Mouse (Mus musculus) hindbrain, postnatal 0 days (tissue): ENCODE measurements around the gene Brsk1. TPM values are rescaled to one million over a fixed set of nuclear protein-coding genes. Genes with fewer than 3 reads are reported as not detected.

Experiments
- ATAC-seq: fragments of 200-750 bp; cut with Nextera tagmentation; 2 replicates; pipeline ENCODE4 v1.8.0; 2017; ENCODE audit warnings: mild to moderate bottlenecking, moderate TSS enrichment, moderate library complexity
- DNase-seq: peaks from one replicate; pipeline ENCODE4 v3.0.0-alpha.2; 2015; ENCODE audit warnings: low spot score
- H3K27ac ChIP-seq: fragments of 300-500 bp; sonication (generic); 2 replicates; pipeline ENCODE4 v1.5.1; 2014; ENCODE audit warnings: mild to moderate bottlenecking
- H3K27me3 ChIP-seq: fragments of 300-500 bp; sonication (generic); 2 replicates; pipeline ENCODE4 v1.6.1; 2014; ENCODE audit warnings: low read length, mixed read lengths; ENCODE audit not compliant: insufficient read depth
- H3K36me3 ChIP-seq: fragments of 300-500 bp; sonication (generic); 2 replicates; pipeline ENCODE4 v1.6.1; 2014; ENCODE audit warnings: low read length, mixed read lengths; ENCODE audit not compliant: insufficient read depth
- H3K4me1 ChIP-seq: fragments of 300-500 bp; sonication (generic); 2 replicates; pipeline ENCODE4 v1.6.1; 2014; ENCODE audit warnings: antibody characterized with exemption, low read length, mixed read lengths; ENCODE audit not compliant: insufficient read depth
- H3K4me2 ChIP-seq: fragments of 300-500 bp; sonication (generic); 2 replicates; pipeline ENCODE4 v1.6.1; 2014; ENCODE audit warnings: low read depth, mild to moderate bottlenecking, low read length, moderate library complexity, mixed read lengths
- H3K4me3 ChIP-seq: fragments of 300-500 bp; sonication (generic); 2 replicates; pipeline ENCODE4 v1.5.1; 2014; ENCODE audit warnings: low read length
- H3K9ac ChIP-seq: fragments of 300-500 bp; sonication (generic); replicated peaks from 2 replicates; pipeline ENCODE4 v1.6.1; 2014; ENCODE audit warnings: mild to moderate bottlenecking, low read length, moderate library complexity, mixed read lengths
- H3K9me3 ChIP-seq: fragments of 300-500 bp; sonication (generic); 2 replicates; pipeline ENCODE4 v1.6.1; 2016; ENCODE audit warnings: low read length, mixed read lengths
- CTCF ChIP-seq: IDR thresholded peaks from 2 replicates; pipeline ENCODE4 v1.5.1; 2016; ENCODE audit warnings: antibody characterized with exemption, control low read depth, low read depth
- WGBS: fragments of 180-500 bp; shearing (Covaris S2); extraction: QIAGEN DNeasy Blood & Tissue Kit; methylation state at CpG from one replicate; pipeline ENCODE4 v1.1.7; 2014; 5-methylcytosine and 5-hydroxymethylcytosine counted together
- polyA plus RNA-seq: library from polyadenylated mRNA; unstranded; fragments of >200 nt; fragmentation: Nextera tagmentation; extraction: Ambion mirVana; gene quantifications from 2 replicates; pipeline ENCODE4 v1.2.1, GENCODE M21; 2015
- total RNA-seq: library from RNA; depleted of rRNA; stranded (reverse); fragments of >200 nt; gene quantifications from 2 replicates; pipeline ENCODE4 v1.2.3, GENCODE M21; 2014

Gene Brsk1
- total and polyA plus RNA-seq, 2 experiments from 2014 or later, result 7.1 to 195 TPM

GRCm38 (mm10) chr7:4656818-4657217 lies 33.6 kb upstream of the Brsk1 start:
- no peak for ATAC-seq
- Histone ChIP-seq H3K4me3 (no peak overlapping the region), H3K4me1 (peaks cover 28% of the 10 kb centered on the region), H3K27me3 (no peaks in the 10 kb centered on the region), H3K27ac (no peak overlapping the region), H3K36me3 (0 out of 2 replicates have a peak, but pooled peaks cover 5% of the 10 kb centered on the region), H3K4me2 (peak overlapping the region; percentile 97), H3K9ac (peak overlapping the region; percentile 92; the same call in 1 of the 2 replicates), H3K9me3 (no peaks in the 10 kb centered on the region)
- no peak for TF ChIP-seq CTCF
- no peak for DNase-seq
- 50% methylated on average over 1 of the region's 1 CpGs for WGBS

- Histone ChIP-seq H3K27ac (peak overlapping the region; percentile 95), H3K4me1 (peaks cover 28% of the 10 kb centered on the region), H3K4me3 (peak overlapping the region; percentile 86), H3K9me3 (no peaks in the 10 kb centered on the region), H3K36me3 (peaks cover 3% of the 10 kb centered on the region; the same call in 1 of the 2 replicates), H3K27me3 (no peaks in the 10 kb centered on the region), H3K9ac (peak overlapping the region; percentile 92), H3K4me2 (peak overlapping the region; percentile 97)
- DNase-seq (no peak), ATAC-seq (no peak)
- WGBS, result 50% methylated on average over 9 of the region's 9 CpGs
- TF ChIP-seq CTCF, result no peak
These were observed 32.8 kb upstream of the Brsk1 start for GRCm38 (mm10) chr7:4657521-4658127.

GRCm38 (mm10) chr7:4658128-4658907 lies 32.1 kb upstream of the Brsk1 start:
- Histone ChIP-seq H3K27me3 (no peaks in the 10 kb centered on the region), H3K36me3 (peaks cover 5% of the 10 kb centered on the region; the same call in 1 of the 2 replicates), H3K4me3 (peak overlapping the region; percentile 86), H3K4me1 (peaks cover 28% of the 10 kb centered on the region), H3K4me2 (peak overlapping the region; percentile 97), H3K9ac (peak overlapping the region; percentile 92), H3K9me3 (no peaks in the 10 kb centered on the region), H3K27ac (peak overlapping the region; percentile 95)
- peak; percentile 71 for DNase-seq
- ATAC-seq, result peak; percentile 74
- WGBS, result under 1% methylated on average over 67 of the region's 78 CpGs
- no peak for TF ChIP-seq CTCF

GRCm38 (mm10) chr7:4658912-4659551 lies 31.4 kb upstream of the Brsk1 start, which contains the start of gene Ppp6r1:
TSS of gene Ppp6r1 (minus strand) at chr7:4659019.
- TF ChIP-seq CTCF, result peak; percentile 55
- Histone ChIP-seq H3K27ac (peak within 1 kb of the TSS; percentile 95), H3K36me3 (peaks cover 9% of the 10 kb centered on the region; the same call in 1 of the 2 replicates), H3K4me3 (peak within 1 kb of the TSS; percentile 86), H3K9ac (peak within 1 kb of the TSS; percentile 92), H3K27me3 (no peaks in the 10 kb centered on the region), H3K4me2 (peak within 1 kb of the TSS; percentile 97), H3K9me3 (no peaks in the 10 kb centered on the region), H3K4me1 (peaks cover 28% of the 10 kb centered on the region)
- DNase-seq (peak; percentile 99), ATAC-seq (peak; percentile 98)
- under 1% methylated on average over 53 of the region's 54 CpGs for WGBS

- Histone ChIP-seq H3K9me3 (no peaks in the 10 kb centered on the region), H3K4me2 (peak overlapping the region; percentile 97), H3K27ac (peak overlapping the region; percentile 95), H3K9ac (peak overlapping the region; percentile 92), H3K36me3 (peaks cover 14% of the 10 kb centered on the region; the same call in 1 of the 2 replicates), H3K4me1 (peaks cover 28% of the 10 kb centered on the region), H3K27me3 (no peaks in the 10 kb centered on the region), H3K4me3 (peak overlapping the region; percentile 86)
- 29% methylated on average over 3 of the region's 3 CpGs for WGBS
- DNase-seq (peak; percentile 60), ATAC-seq (no peak)
- no peak for TF ChIP-seq CTCF
These were observed 30.4 kb upstream of the Brsk1 start for GRCm38 (mm10) chr7:4659911-4660443.

GRCm38 (mm10) chr7:4663179-4663578 lies 27.2 kb upstream of the Brsk1 start:
- ATAC-seq (no peak), DNase-seq (no peak)
- Histone ChIP-seq H3K9me3 (no peaks in the 10 kb centered on the region), H3K27ac (no peak overlapping the region), H3K36me3 (peaks cover 21% of the 10 kb centered on the region; the same call in 1 of the 2 replicates), H3K9ac (no peak overlapping the region), H3K4me2 (no peak overlapping the region), H3K4me3 (no peak overlapping the region), H3K4me1 (peaks cover 6% of the 10 kb centered on the region; the same call in 1 of the 2 replicates), H3K27me3 (no peaks in the 10 kb centered on the region)
- TF ChIP-seq CTCF, result no peak
- 79% methylated on average over 8 of the region's 8 CpGs for WGBS
